21 mouse cellular contexts compared by ENCODE assay signal in the genomic region with DNA sequence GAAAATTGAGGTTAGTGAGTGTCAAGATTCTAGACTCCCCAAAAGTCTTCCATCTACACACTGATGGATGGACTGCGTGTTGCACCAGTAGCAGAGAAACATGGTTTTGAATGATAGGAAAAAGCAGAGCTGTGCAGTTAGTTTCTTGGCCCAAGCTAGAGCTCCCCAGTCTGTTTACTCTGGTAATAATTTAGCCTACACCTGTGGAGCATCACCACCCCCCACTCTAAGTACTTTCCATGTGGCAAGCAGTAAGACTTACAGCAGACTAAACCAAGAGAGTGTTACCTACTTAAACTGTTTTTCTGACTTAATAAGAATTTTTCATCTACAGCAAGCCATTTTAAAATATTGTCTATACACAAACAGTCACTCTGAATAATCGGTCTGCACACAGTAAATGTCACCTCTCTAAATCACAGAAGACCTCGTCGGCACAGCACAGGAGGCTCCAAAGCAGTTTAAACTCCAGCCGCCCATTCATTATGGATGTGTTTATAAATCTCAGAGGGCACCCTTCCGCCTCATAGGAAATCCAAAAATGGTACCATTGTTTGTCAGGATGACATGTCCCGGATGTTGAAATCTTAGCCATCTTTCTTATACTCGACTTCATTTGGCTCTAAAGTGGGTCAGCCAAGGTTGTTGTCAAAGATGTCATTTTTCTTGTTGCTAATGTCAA.
DNase-seq lines count a peak whose midpoint lies in the region; ATAC-seq lines count a peak whose summit lies in the region.
"Had no signal": no experiment of that assay in that cellular context is flagged by ENCODE, and none has a peak within 500 bp of the region (broad histone marks: within the 10 kb centered on the region; RNA-seq: fewer than 3 reads in every experiment).

No protein-coding gene starts in this region.

- no peaks in the 10 kb centered on the region for H3K36me3 ChIP-seq in kidney, embryonic 15.5 days
- no peaks in the 10 kb centered on the region for H3K36me3 ChIP-seq in lung, embryonic 16.5 days (ENCODE audit: control insufficient read depth, insufficient read depth, low read length)
- H3K36me3 ChIP-seq: embryonic facial prominence, embryonic 15.5 days; G1E; heart, embryonic 10.5 days; hindbrain, embryonic 10.5 days; limb, embryonic 13.5 days; midbrain, embryonic 13.5 days; neural tube, embryonic 15.5 days had no signal

- WGBS in kidney, embryonic 15.5 days, result 41% methylated on average over 8 of the region's 8 CpGs
- WGBS in lung, embryonic 16.5 days, result 33% methylated on average over 8 of the region's 8 CpGs

- H3K4me3 ChIP-seq in kidney, embryonic 15.5 days (replicated peaks), result no peak overlapping the region
- H3K4me3 ChIP-seq in lung, embryonic 16.5 days (ENCODE audit: low read length), result no peak overlapping the region
- H3K4me3 ChIP-seq: embryonic facial prominence, embryonic 15.5 days; heart, embryonic 10.5 days; hindbrain, embryonic 10.5 days; limb, embryonic 13.5 days; midbrain, embryonic 13.5 days; neural tube, embryonic 15.5 days had no signal

- no peak overlapping the region for H3K4me2 ChIP-seq in kidney, embryonic 15.5 days
- no peak overlapping the region for H3K4me2 ChIP-seq in lung, embryonic 16.5 days (ENCODE audit: low read depth, low read length)
- H3K4me2 ChIP-seq: embryonic facial prominence, embryonic 15.5 days; limb, embryonic 13.5 days; midbrain, embryonic 13.5 days; neural tube, embryonic 15.5 days had no signal

- no peak overlapping the region for H3K27ac ChIP-seq in kidney, embryonic 15.5 days
- H3K27ac ChIP-seq in lung, embryonic 16.5 days (ENCODE audit: low read length), result no peak overlapping the region
- H3K27ac ChIP-seq: embryonic facial prominence, embryonic 15.5 days; heart, embryonic 10.5 days; hindbrain, embryonic 10.5 days; hindbrain, postnatal 0 days; limb, embryonic 13.5 days; liver, embryonic 14.5 days; midbrain, embryonic 13.5 days; neural tube, embryonic 15.5 days had no signal

- ATAC-seq in kidney, embryonic 15.5 days (replicated peaks; ENCODE audit: low FRiP score), result no peak
- peak; percentile 67; the same call in 1 of the 2 replicates for ATAC-seq in lung, embryonic 16.5 days (ENCODE audit: low read depth)
- ATAC-seq: forebrain, postnatal 0 days; hindbrain, postnatal 0 days; midbrain, embryonic 13.5 days had no signal

- DNase-seq in embryo, embryonic 10 days (ENCODE audit: low spot score), result peak; percentile 11
- no peak for DNase-seq in embryo, embryonic 9.5 days (ENCODE audit: extremely low spot score)
- DNase-seq in kidney, postnatal 36 days, result peak; percentile 1
- DNase-seq in retina, embryonic 14.5 days (ENCODE audit: low spot score), result peak; percentile 3
- no peak for DNase-seq in cerebellum, adult 11-12 months
- no peak for DNase-seq in gastrocnemius, postnatal 10 days
- DNase-seq: cerebellum, adult 8-10 months; forebrain, postnatal 0 days; right cerebral cortex, postnatal 25 days; thymus, adult 2 months had no signal

- no peaks in the 10 kb centered on the region for H3K4me1 ChIP-seq in kidney, embryonic 15.5 days
- no peaks in the 10 kb centered on the region; the same call in 1 of the 2 replicates for H3K4me1 ChIP-seq in lung, embryonic 16.5 days (replicated peaks; ENCODE audit: control insufficient read depth, insufficient read depth, low read length)
- H3K4me1 ChIP-seq: embryonic facial prominence, embryonic 15.5 days; heart, embryonic 10.5 days; hindbrain, embryonic 10.5 days; limb, embryonic 13.5 days; midbrain, embryonic 13.5 days; neural tube, embryonic 15.5 days had no signal

- H3K9me3 ChIP-seq in kidney, embryonic 15.5 days (replicated peaks), result no peaks in the 10 kb centered on the region
- no peaks in the 10 kb centered on the region for H3K9me3 ChIP-seq in lung, embryonic 16.5 days (ENCODE audit: control insufficient read depth, low read length)
- H3K9me3 ChIP-seq: embryonic facial prominence, embryonic 15.5 days; G1E; heart, embryonic 10.5 days; hindbrain, embryonic 10.5 days; limb, embryonic 13.5 days; midbrain, embryonic 13.5 days; neural tube, embryonic 15.5 days had no signal

- no peak overlapping the region for H3K9ac ChIP-seq in kidney, embryonic 15.5 days
- no peak overlapping the region for H3K9ac ChIP-seq in lung, embryonic 16.5 days (ENCODE audit: low read length)
- H3K9ac ChIP-seq: embryonic facial prominence, embryonic 15.5 days; forebrain, postnatal 0 days; limb, embryonic 13.5 days; liver, embryonic 14.5 days; midbrain, embryonic 13.5 days; neural tube, embryonic 15.5 days had no signal

- no peaks in the 10 kb centered on the region for H3K27me3 ChIP-seq in kidney, embryonic 15.5 days
- no peaks in the 10 kb centered on the region for H3K27me3 ChIP-seq in lung, embryonic 16.5 days (ENCODE audit: control insufficient read depth, insufficient read depth, low read depth, low read length)
- H3K27me3 ChIP-seq: embryonic facial prominence, embryonic 15.5 days; limb, embryonic 13.5 days; midbrain, embryonic 13.5 days; neural tube, embryonic 15.5 days had no signal

Comparison
In these comparisons a context has a peak if more than half of its experiments do, and no peak if none do; other contexts are left out.
1. DNase-seq: peak in embryo, embryonic 10 days (single experiment), kidney, postnatal 36 days (2 of 2) and retina, embryonic 14.5 days (single experiment); none in embryo, embryonic 9.5 days (single experiment), cerebellum, adult 11-12 months (single experiment) and gastrocnemius, postnatal 10 days (single experiment).